Mouse (Mus musculus) megakaryocyte, embryonic 14.5 days (primary cell): ENCODE results near the gene Nkx2-5. TPM values are rescaled to one million over a fixed set of nuclear protein-coding genes. Genes with fewer than 3 reads are reported as not detected.

Source experiments
- H3K27me3 ChIP-seq: replicated peaks from 2 replicates; pipeline ENCODE3; 2012; ENCODE audit warnings: inconsistent platforms
- H3K36me3 ChIP-seq: replicated peaks from 2 replicates; pipeline ENCODE3; 2012; ENCODE audit warnings: low read length, inconsistent platforms, mixed read lengths
- H3K4me1 ChIP-seq: 2 replicates; pipeline ENCODE4 v1.6.1; 2012; ENCODE audit warnings: inconsistent platforms
- H3K4me3 ChIP-seq: replicated peaks from 2 replicates; pipeline ENCODE3; 2012; ENCODE audit warnings: moderate library complexity, mild to moderate bottlenecking, inconsistent platforms
- H3K9me3 ChIP-seq: 2 replicates; pipeline ENCODE4 v1.6.1; 2012; ENCODE audit warnings: inconsistent platforms
- FLI1 ChIP-seq: IDR thresholded peaks from 2 replicates; pipeline ENCODE4 v1.6.1; 2012; ENCODE audit warnings: low read length, inconsistent platforms, mixed read lengths
- GATA1 ChIP-seq: IDR thresholded peaks from 3 replicates; pipeline ENCODE4 v1.6.1; 2012; ENCODE audit warnings: mixed read lengths, low read length, inconsistent platforms, borderline replicate concordance
- polyA plus RNA-seq: library from polyadenylated mRNA; stranded (reverse); fragments of >175 nt; gene quantifications from 2 replicates; pipeline ENCODE4 v1.2.3, GENCODE M21; 2012; ENCODE audit warnings: low replicate concordance; ENCODE audit not compliant: insufficient read depth

Nkx2-5 gene
- polyA plus RNA-seq: not detected in 2 replicates

DNA sequence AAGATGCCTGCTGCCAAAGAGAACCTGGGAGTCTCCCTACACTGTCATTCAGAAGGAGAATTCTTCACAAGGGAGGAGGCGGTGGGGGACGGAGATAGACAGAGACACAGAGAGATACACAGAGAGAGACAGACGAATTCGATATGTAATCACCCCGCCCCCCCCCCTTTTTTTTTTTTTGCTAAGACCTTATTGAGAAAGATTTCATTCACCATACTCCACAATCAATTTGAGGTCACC, at the start of gene Nkx2-5:
Gene Nkx2-5 (minus strand): TSS at position 101 of the 240 bp plus-strand sequence.
- no peak for TF ChIP-seq GATA1
- no peak for TF ChIP-seq FLI1
- Histone ChIP-seq H3K4me3 (peak within 1 kb of the TSS; percentile 46), H3K27me3 (peaks cover 91% of the 10 kb centered on the region), H3K9me3 (no peaks in the 10 kb centered on the region), H3K36me3 (no peaks in the 10 kb centered on the region), H3K4me1 (peaks cover 14% of the 10 kb centered on the region)

DNA sequence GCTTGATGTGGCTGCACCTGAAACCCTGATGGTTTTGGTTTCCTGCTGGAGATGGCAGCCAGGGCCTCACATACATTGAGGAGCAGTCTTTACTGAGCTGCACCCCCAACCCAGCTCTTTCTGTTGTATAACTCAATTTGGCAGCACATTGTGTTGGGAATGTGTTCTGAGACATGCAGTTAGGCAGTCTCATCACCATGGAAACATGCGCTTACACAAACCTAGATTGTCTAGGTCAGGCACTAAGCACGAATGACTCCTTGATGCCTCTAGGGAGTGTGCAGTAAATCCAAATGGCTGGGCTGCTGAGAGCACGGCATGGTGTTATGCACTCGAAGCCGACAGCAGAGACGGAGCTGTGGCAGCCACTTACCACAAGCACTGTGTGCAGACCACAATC, 49.5 kb upstream of the Nkx2-5 start:
- TF ChIP-seq FLI1 (no peak), GATA1 (no peak)
- Histone ChIP-seq H3K9me3 (peaks cover 11% of the 10 kb centered on the region), H3K36me3 (no peaks in the 10 kb centered on the region), H3K4me1 (peaks cover 33% of the 10 kb centered on the region), H3K27me3 (peaks cover 49% of the 10 kb centered on the region), H3K4me3 (no peak overlapping the region)

DNA sequence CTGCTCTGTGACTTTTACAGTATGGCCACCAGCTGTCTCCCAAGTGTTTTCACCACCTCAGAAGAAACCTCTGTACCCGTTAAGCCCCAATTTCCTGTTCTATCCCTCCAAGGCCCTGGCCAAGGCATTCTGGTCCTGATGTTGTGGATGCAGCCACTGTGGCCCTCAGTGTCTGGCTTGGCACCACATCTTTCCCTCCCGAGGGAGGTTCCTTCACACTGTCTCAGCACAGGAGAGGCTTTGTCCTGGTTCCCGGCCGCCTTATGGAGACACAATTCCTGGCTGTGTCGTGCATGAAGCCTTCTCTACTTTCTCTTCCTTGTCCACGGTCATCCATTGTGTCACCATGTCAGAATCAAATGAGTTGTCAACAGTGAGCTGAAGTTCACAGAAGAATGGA, 48.7 kb upstream of the Nkx2-5 start:
- TF ChIP-seq FLI1 (no peak), GATA1 (no peak)
- H3K9me3 ChIP-seq: peaks cover 11% of the 10 kb centered on the region
- H3K4me1 ChIP-seq: peaks cover 33% of the 10 kb centered on the region
- peaks cover 47% of the 10 kb centered on the region for H3K27me3 ChIP-seq
- H3K36me3 ChIP-seq: no peaks in the 10 kb centered on the region
- H3K4me3 ChIP-seq: no peak overlapping the region

DNA sequence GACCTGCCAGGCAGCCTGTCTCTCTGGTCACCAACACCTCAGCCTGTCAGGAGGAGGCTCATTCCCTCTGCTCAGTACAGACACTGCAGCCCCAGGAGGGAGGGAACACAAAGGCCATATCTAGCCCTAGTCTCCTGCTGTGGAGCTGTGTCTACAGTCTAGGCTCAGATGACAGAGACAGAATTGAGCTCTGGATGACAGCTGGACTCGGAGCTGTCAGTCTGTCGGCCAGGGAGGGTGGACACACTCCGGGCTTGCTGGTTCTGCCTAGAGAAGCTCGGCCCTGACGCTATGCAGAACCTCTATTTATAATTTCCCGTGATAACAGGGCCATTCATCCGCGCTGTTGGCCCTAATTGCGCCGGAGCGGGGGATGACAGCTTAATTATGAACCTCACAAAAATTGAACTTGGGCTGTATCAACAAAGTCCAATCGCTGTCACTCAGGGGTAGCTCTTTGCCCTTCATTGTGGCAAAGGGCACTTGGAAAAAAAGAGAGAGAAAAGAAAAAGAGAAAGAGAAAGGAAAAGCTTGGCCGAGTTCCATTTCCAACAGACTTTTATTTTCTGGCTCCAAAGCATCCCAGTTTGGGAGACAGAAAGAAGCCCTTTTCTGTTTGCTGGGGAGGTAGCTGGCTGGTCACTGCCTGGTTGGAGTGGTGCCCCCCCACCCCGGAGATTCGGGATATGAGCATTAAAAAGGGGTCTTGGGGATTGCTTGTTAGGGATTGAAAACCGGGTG, 48.0 kb upstream of the Nkx2-5 start:
- no peak for TF ChIP-seq GATA1
- no peak for TF ChIP-seq FLI1
- Histone ChIP-seq H3K4me3 (peak overlapping the region; percentile 30), H3K27me3 (peaks cover 54% of the 10 kb centered on the region), H3K4me1 (peaks cover 30% of the 10 kb centered on the region), H3K9me3 (peaks cover 11% of the 10 kb centered on the region), H3K36me3 (no peaks in the 10 kb centered on the region)

DNA sequence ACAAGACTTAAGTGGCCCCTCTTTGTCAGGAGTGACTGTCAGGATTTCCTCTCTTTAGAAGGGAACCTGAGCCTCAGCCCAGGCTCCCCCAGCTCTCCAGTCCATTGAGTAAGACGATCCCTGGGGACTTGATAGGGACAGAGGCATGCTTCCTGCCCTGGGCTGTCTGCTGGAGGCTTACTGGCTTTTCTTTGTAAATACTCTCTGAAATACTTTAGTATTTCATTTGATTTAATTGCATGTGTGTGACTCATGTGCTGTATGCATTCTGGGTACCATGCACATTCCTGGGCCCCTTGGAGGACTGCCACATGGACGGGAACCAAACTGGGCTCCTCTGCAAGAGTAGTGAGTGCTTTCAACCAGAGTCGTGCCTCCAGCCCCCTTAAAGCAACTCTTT, 43.1 kb upstream of the Nkx2-5 start:
- H3K4me3 ChIP-seq: no peak overlapping the region
- H3K4me1 ChIP-seq: peaks cover 39% of the 10 kb centered on the region
- H3K9me3 ChIP-seq: no peaks in the 10 kb centered on the region
- TF ChIP-seq GATA1 (no peak), FLI1 (no peak)
- H3K36me3 ChIP-seq: no peaks in the 10 kb centered on the region
- H3K27me3 ChIP-seq: peaks cover 38% of the 10 kb centered on the region

DNA sequence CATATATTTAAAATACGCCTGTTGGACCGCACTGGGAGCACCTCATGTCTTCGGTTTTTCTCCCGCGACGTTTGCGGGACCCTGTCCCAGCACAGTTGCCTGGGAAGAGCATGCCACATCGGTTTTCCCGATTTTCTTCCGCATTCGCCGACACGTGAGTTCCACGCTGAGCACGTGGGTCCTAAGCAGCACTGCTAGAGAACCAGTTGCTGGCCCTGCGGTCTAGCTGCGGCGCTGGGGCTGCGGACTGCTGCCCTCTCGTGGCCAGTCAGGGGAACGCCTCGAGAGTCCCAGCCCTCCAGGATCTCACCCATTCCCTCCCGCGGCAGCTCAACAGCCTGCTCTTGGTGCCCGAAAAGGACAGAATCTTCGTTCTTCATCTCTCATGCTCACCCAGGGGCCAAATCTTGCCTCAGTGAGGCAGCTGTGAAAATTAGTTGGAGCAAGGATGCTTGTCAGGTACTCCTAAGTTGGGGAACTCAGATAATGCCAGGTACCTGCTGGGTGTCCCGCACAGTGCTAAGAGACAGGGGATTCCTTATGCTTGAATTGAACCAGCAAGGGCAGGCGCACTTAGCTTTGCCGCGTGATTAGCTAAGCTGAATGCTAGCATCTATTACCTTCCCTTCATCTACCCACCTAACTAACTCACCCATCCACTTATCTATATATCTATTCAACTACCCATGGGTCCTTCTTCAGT, 41.4 kb upstream of the Nkx2-5 start:
- Histone ChIP-seq H3K27me3 (peaks cover 24% of the 10 kb centered on the region), H3K4me3 (peak overlapping the region; percentile 92), H3K36me3 (peaks cover 12% of the 10 kb centered on the region), H3K4me1 (peaks cover 34% of the 10 kb centered on the region), H3K9me3 (0 out of 2 replicates have a peak, but pooled peaks cover 3% of the 10 kb centered on the region)
- no peak for TF ChIP-seq GATA1
- no peak for TF ChIP-seq FLI1

DNA sequence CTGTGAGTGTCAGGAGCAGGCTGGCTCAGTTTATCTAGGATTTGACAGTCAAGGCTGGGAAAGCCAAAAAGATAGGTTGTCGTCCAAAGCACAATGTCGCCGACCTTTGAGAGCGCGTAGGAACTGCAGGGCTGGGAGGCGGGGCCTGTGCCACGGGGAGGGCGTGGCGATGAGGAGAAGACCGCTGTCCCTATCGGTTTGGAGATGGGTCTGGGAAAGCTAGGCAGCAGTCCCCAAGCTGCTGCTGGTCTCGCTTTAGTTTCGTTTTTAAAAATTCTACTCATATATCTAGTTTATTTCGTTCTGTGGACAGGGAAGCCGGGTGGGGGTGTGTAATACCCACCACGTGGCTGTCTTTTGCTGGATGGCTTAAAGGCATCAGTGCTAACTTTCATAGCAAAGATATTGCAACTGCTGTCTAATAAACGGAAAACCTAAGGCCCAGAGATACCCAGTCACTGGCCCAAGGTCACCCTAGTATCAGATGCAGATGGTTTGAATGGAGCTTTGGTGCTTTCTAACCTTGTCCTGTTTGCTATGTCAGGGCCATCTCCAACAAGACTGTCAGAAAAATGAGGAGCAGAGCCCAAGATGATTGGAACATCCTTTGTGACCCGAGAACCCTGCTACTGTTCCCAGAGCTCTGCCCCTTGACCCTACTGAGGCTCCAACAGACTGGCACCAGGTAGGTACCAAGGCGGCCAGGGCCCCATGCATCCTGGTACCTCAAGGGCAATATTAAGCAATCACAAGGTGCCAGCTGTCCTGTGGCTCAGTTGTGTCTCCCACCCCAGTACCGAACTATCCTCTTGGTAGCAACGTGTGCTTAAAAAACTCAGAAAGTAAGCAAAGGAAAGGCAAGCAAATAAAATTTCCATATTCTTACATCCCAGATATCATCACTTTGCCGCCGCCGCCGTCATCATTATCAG, 40.5 kb upstream of the Nkx2-5 start:
- TF ChIP-seq GATA1 (no peak), FLI1 (no peak)
- 0 out of 2 replicates have a peak, but pooled peaks cover 9% of the 10 kb centered on the region for H3K9me3 ChIP-seq

DNA sequence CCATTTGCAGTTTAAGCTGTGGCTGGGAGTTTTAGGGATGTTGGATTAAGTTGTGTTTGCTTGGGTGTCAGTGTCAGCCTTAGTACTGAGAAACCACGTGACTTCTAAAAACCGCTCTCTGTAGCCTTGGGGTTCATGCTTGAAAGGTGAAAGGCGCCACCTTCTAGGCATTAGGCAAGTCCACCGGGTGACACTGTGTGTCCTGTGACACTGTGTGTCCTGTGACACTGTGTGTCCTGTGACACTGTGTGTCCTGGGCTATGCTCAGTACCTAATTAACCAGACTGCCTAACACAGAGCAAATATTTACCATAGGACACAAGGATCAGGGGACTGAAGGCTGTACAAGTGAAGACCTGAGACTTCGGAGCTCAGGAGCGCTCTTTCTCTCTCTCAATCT, 38.8 kb upstream of the Nkx2-5 start:
- H3K27me3 ChIP-seq: peaks cover 15% of the 10 kb centered on the region
- TF ChIP-seq GATA1 (no peak), FLI1 (no peak)
- H3K4me3 ChIP-seq: no peak overlapping the region
- H3K9me3 ChIP-seq: 0 out of 2 replicates have a peak, but pooled peaks cover 11% of the 10 kb centered on the region
- peaks cover 39% of the 10 kb centered on the region for H3K4me1 ChIP-seq
- H3K36me3 ChIP-seq: peaks cover 18% of the 10 kb centered on the region

More for the DNA sequence above, 40.5 kb upstream of the Nkx2-5 start:
- H3K27me3 ChIP-seq: peaks cover 18% of the 10 kb centered on the region
- peaks cover 34% of the 10 kb centered on the region for H3K4me1 ChIP-seq
- peak overlapping the region; percentile 92 for H3K4me3 ChIP-seq
- H3K36me3 ChIP-seq: peaks cover 18% of the 10 kb centered on the region

DNA sequence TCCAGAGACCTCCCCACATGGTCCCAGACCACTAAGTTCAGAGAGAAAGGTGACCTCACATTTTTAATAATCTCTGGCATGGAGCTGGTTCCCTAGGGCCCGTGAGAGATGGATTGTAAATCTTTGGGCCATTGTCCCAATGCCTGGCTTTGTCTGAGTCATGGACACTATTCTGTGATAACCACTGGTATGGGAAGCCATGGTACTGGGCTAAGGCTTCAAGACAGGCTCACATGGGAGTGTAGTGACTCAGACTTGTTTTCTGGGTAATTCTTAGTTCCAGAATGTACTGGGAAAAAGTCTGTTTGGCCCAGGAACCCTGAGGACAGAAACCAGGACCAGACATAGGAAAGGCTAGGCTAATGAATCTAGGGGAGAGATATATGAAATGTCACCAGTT, 37.9 kb upstream of the Nkx2-5 start:
- peaks cover 39% of the 10 kb centered on the region for H3K4me1 ChIP-seq
- TF ChIP-seq FLI1 (no peak), GATA1 (no peak)
- peaks cover 7% of the 10 kb centered on the region for H3K27me3 ChIP-seq
- H3K4me3 ChIP-seq: no peak overlapping the region
- 0 out of 2 replicates have a peak, but pooled peaks cover 13% of the 10 kb centered on the region for H3K9me3 ChIP-seq
- H3K36me3 ChIP-seq: peaks cover 18% of the 10 kb centered on the region
